Mouse (Mus musculus) neural tube, embryonic 15.5 days (tissue): ENCODE measurements around the gene Pdcd6. TPM values are rescaled to one million over a fixed set of nuclear protein-coding genes. Genes with fewer than 3 reads are reported as not detected.
A peak's percentile ranks its signal among the peaks of the same experiment; 100 is the strongest.

Experiments
- ATAC-seq: fragments of 200-750 bp; cut with Nextera tagmentation; 2 replicates; pipeline ENCODE4 v1.8.0; 2017; ENCODE audit warnings: mild to moderate bottlenecking, moderate TSS enrichment, moderate library complexity; ENCODE audit not compliant: low FRiP score
- H3K27ac ChIP-seq: fragments of 300-500 bp; sonication (generic); replicated peaks from 2 replicates; pipeline ENCODE4 v1.5.1; 2015; ENCODE audit warnings: mild to moderate bottlenecking, inconsistent platforms
- H3K27me3 ChIP-seq: fragments of 300-500 bp; sonication (generic); replicated peaks from 2 replicates; pipeline ENCODE4 v1.6.1; 2015; ENCODE audit warnings: inconsistent platforms
- H3K36me3 ChIP-seq: fragments of 300-500 bp; sonication (generic); 2 replicates; pipeline ENCODE4 v1.6.1; 2015; ENCODE audit warnings: inconsistent platforms
- H3K4me1 ChIP-seq: fragments of 300-500 bp; sonication (generic); 2 replicates; pipeline ENCODE4 v1.6.1; 2015; ENCODE audit warnings: inconsistent platforms
- H3K4me2 ChIP-seq: fragments of 300-500 bp; sonication (generic); 2 replicates; pipeline ENCODE4 v1.6.1; 2015; ENCODE audit warnings: inconsistent platforms, mild to moderate bottlenecking, moderate library complexity
- H3K4me3 ChIP-seq: fragments of 300-500 bp; sonication (generic); replicated peaks from 2 replicates; pipeline ENCODE4 v1.5.1; 2015; ENCODE audit warnings: mild to moderate bottlenecking, inconsistent platforms
- H3K9ac ChIP-seq: fragments of 300-500 bp; sonication (generic); replicated peaks from 2 replicates; pipeline ENCODE4 v1.6.1; 2015; ENCODE audit warnings: mild to moderate bottlenecking, inconsistent platforms
- H3K9me3 ChIP-seq: fragments of 300-500 bp; sonication (generic); replicated peaks from 2 replicates; pipeline ENCODE4 v1.6.1; 2016; ENCODE audit warnings: inconsistent platforms
- WGBS: fragments of 180-500 bp; shearing (Covaris S2); methylation state at CpG from one replicate; pipeline ENCODE4 v1.1.7; 2015; ENCODE audit warnings: mixed read lengths; 5-methylcytosine and 5-hydroxymethylcytosine counted together
- polyA plus RNA-seq: library from polyadenylated mRNA; unstranded; fragments of >200 nt; fragmentation: Nextera tagmentation; extraction: Ambion mirVana; gene quantifications from 2 replicates; pipeline ENCODE4 v1.2.1, GENCODE M21; 2015

The Pdcd6 gene
- polyA plus RNA-seq, 1 experiment from 2014 or later: 112 TPM

DNA sequence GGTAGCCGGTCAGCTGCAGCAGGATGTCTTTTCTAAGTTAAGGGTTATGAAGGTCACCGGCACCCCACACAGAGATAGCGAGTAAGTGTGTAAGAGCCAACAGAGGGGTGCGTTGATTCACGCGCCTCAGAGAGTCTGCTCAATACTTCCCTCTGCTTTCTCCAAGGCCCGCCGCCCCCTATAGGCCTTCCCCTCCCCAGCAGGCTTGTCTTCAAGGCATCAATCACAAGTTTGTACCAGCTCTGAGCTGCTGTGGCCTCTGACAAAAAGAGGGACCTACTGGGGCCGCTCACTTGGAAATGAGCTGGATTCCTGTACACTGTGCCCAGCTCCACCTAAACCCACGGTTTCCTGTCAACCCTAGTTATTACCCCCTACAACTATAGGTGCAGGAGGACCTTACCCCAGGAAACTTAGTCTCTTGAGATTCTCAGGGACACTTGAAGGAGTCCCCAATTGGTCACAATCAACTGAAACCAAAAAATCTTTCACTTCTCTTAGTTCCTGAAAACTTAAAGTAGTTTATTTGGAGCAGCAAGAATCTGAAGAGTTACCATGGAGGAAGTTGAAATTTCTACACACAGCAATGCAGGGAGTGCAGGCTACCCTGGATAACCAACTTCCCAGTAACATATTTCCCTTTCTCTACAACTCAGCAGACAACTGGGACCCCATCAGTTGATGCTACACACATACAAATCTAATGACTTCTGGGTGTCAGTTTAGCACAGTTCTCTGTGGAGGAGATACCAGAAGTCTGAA is 57.0 kb downstream of the Pdcd6 start:
- under 1% methylated on average over 10 of the region's 10 CpGs for WGBS
- H3K27me3 ChIP-seq: peaks cover 3% of the 10 kb centered on the region; the same call in 1 of the 2 replicates
- H3K27ac ChIP-seq: no peak overlapping the region

DNA sequence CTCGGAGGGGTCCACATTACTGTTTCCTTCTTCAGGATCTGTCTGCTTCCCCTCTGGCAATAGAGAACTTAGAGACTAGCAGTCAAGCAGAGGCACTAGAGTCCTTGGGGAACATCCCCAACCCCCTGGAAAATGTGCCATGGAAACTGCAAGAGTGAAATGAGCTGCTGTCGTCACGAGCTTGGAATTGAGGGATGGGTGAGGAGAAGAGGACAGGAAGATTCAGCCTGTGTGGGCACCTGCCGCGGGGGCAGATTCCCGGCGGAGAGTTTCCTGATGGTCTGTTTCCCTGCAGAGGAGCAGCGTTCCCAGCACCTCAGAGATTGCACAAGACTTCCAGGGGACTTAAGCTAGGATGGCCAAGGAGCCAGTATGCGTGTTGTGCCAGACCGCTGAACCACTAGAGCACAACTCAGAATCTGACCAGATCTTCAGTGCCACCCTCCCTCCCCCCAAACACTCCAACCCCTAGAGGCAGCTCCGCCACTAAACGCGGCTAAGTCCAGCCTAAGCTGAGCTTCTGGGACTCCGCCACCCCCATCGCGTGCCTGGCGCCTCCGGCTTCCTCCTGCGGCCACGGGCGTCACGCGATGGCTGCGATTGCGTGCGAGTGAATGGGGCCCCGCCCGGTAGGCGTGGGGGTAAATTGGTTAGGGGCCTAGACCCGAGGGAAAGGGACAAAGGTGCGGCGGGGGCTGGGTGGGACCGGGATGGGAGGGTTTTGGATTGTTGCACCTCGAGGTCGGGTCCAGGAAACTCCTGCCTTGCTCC is 57.7 kb downstream of the Pdcd6 start:
- peak; percentile 87 for ATAC-seq
- H3K4me2 ChIP-seq: peak overlapping the region; percentile 96
- 3% methylated on average over 35 of the region's 35 CpGs for WGBS
- peaks cover 3% of the 10 kb centered on the region; the same call in 1 of the 2 replicates for H3K27me3 ChIP-seq
- peaks cover 12% of the 10 kb centered on the region for H3K4me1 ChIP-seq
- peak overlapping the region; percentile 51 for H3K4me3 ChIP-seq
- peak overlapping the region; percentile 60 for H3K9ac ChIP-seq
- no peak overlapping the region for H3K27ac ChIP-seq
- no peaks in the 10 kb centered on the region for H3K9me3 ChIP-seq
- no peaks in the 10 kb centered on the region for H3K36me3 ChIP-seq

More for the DNA sequence above, 57.0 kb downstream of the Pdcd6 start:
- peak overlapping the region; percentile 96 for H3K4me2 ChIP-seq
- H3K9ac ChIP-seq: peak overlapping the region; percentile 60
- ATAC-seq: peak; percentile 89
- peak overlapping the region; percentile 51 for H3K4me3 ChIP-seq
- H3K9me3 ChIP-seq: no peaks in the 10 kb centered on the region
- H3K4me1 ChIP-seq: peaks cover 12% of the 10 kb centered on the region
- H3K36me3 ChIP-seq: no peaks in the 10 kb centered on the region

Other genes starting within 250 kb of the Pdcd6 start
- 0.23 and 0.46 TPM in 2 replicates for gene Slc9a3, start 196.1 kb downstream of the Pdcd6 start, polyA plus RNA-seq
- 109 and 115 TPM in 2 replicates for gene Exoc3, start 108.8 kb downstream of the Pdcd6 start, polyA plus RNA-seq
- 0.33 and 0.36 TPM in 2 replicates for gene Ahrr, start 25.2 kb downstream of the Pdcd6 start, polyA plus RNA-seq
- 231 and 262 TPM in 2 replicates for gene Sdha, start 32.7 kb upstream of the Pdcd6 start, polyA plus RNA-seq
- 47.6 and 52.0 TPM in 2 replicates for gene Ccdc127, start 32.7 kb upstream of the Pdcd6 start, polyA plus RNA-seq
- gene Lrrc14b, start 46.4 kb upstream of the Pdcd6 start, polyA plus RNA-seq: not detected in 2 replicates
- 7.2 and 7.8 TPM in 2 replicates for gene Zfp72, start 73.3 kb upstream of the Pdcd6 start, polyA plus RNA-seq
- 72.8 and 92.1 TPM in 2 replicates for gene Ftl1-ps1, start 82.1 kb upstream of the Pdcd6 start, polyA plus RNA-seq
- gene Zfp825, start 176.4 kb upstream of the Pdcd6 start, polyA plus RNA-seq: 15.1 and 17.3 TPM in 2 replicates